Mouse (Mus musculus): ENCODE results near the gene Sumo2.
"Not testable (repeated sequence)": the region's sequence is repeated elsewhere in the genome, so short reads cannot be mapped to it uniquely, and the experiment has no call there.

Sumo2 gene

GRCm38 (mm10) chr11:115481553-115482259 lies 54.4 kb downstream of the Sumo2 start:
- DNase-seq, result no peak

- no peak for DNase-seq
Observed at GRCm38 (mm10) chr11:115478296-115478938, 57.7 kb downstream of the Sumo2 start.

GRCm38 (mm10) chr11:115477388-115477787 lies 58.7 kb downstream of the Sumo2 start:
- not testable (repeated sequence) for DNase-seq

GRCm38 (mm10) chr11:115476630-115477029 lies 59.4 kb downstream of the Sumo2 start:
- not testable (repeated sequence) for DNase-seq

GRCm38 (mm10) chr11:115475758-115476237 lies 60.3 kb downstream of the Sumo2 start:
- DNase-seq, result no peak

GRCm38 (mm10) chr11:115475025-115475757 lies 60.9 kb downstream of the Sumo2 start, which contains the start of gene Armc7:
Armc7 (plus strand) TSS chr11:115475667.
- DNase-seq, result peak; percentile 93

- peak; percentile 98 for DNase-seq
Observed at GRCm38 (mm10) chr11:115473626-115474275, 62.3 kb downstream of the Sumo2 start.
